Comparison of ENCODE assay signal across 12 mouse cellular contexts in the genomic region with DNA sequence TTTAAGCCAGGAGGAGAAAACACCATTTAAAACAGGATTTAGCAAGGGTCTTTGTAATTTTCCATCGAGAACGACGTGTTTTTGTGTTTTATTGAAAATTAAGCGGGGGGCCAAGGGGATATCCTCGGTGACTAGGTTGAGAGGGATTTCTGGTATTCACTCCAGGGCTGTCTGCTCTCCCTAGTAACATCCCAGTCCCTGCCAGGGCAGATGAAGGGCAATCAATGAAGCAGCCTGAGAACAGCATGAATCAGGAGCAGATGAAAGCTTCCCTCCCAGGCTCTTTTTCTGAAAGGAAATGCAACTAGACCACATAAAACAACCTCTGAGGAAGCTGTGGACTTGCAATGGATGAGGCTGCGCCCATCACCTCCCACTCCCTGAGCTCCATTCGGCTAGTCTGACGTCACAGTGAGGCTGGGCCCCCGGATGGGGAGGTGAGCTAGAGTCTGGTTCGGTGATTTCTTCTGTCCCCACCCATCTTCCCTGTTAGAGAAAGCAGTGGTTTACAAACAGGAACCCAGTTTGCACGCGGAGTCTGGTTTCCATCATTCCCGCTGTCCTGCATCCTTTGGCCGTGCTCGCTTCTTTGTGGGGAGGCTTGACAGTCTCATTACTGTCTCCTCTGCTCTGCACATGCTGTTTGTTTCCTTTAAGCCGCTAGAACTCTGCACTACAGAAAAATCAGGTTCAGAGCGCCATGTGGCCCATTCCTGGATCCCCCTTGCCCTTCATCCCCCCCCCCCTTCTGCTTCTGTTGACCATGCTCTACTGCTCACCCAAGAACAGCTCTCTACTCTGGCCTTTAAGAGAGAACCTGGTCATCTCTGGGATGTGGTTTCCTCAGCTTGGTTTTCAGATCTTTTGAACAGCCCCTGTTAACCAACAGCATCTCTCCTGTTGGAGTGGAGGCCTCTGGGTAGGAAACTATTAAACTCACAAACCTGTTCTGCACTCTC. TPM values are rescaled to one million over a fixed set of nuclear protein-coding genes. Genes with fewer than 3 reads are reported as not detected.
DNase-seq lines count a peak whose midpoint lies in the region; ATAC-seq and TF ChIP-seq lines count a peak whose summit lies in the region.
"Had no signal": no experiment of that assay in that cellular context is flagged by ENCODE, and none has a peak within 500 bp of the region (broad histone marks: within the 10 kb centered on the region; RNA-seq: fewer than 3 reads in every experiment).

No protein-coding gene starts in this region.

- H3K27ac ChIP-seq in kidney, postnatal 0 days = no peak overlapping the region
- H3K27ac ChIP-seq in forebrain, embryonic 15.5 days (replicated peaks) = no peak overlapping the region
- H3K27ac ChIP-seq: heart, adult 2 months; left cerebral cortex, adult 2 months; macrophage had no signal

- no peak overlapping the region for H3K9ac ChIP-seq in kidney, postnatal 0 days (ENCODE audit: low read depth, low read length)
- H3K9ac ChIP-seq in forebrain, embryonic 15.5 days (replicated peaks) = no peak overlapping the region

- TF ChIP-seq CTCF in kidney, postnatal 0 days (IDR thresholded peaks at IDR 0.05; ENCODE audit: low read depth) = no peak

- ATAC-seq in kidney, postnatal 0 days (replicated peaks; ENCODE audit: low FRiP score, low read depth) = peak; percentile 50; the same call in 1 of the 2 replicates
- ATAC-seq in forebrain, embryonic 15.5 days (replicated peaks) = 0 out of 2 replicates have a peak, but pooled peaks have one; percentile 24
- ATAC-seq in erythroblast, adult 5-6 weeks (replicated peaks; ENCODE audit: low FRiP score, poor library complexity, severe bottlenecking) = no peak

- WGBS in kidney, postnatal 0 days = 38% methylated on average over 17 of the region's 17 CpGs
- WGBS in forebrain, embryonic 15.5 days = 47% methylated on average over 17 of the region's 17 CpGs

- H3K4me1 ChIP-seq in kidney, postnatal 0 days (replicated peaks; ENCODE audit: insufficient read depth, low read length) = no peaks in the 10 kb centered on the region
- H3K4me1 ChIP-seq in forebrain, embryonic 15.5 days = peaks cover 7% of the 10 kb centered on the region; the same call in 1 of the 2 replicates

- H3K27me3 ChIP-seq in kidney, postnatal 0 days (ENCODE audit: insufficient read depth, low read length) = no peaks in the 10 kb centered on the region
- H3K27me3 ChIP-seq in forebrain, embryonic 15.5 days = no peaks in the 10 kb centered on the region

- peak; percentile 33 for DNase-seq in kidney, postnatal 0 days (ENCODE audit: low spot score)
- DNase-seq in kidney, postnatal 14 days = no peak
- peak; percentile 62 for DNase-seq in brain, adult 2 months (ENCODE audit: low read depth, low spot score)
- peak; percentile 10 to 23 for DNase-seq in natural killer cell, adult 2 months (ENCODE audit: low spot score in 2 of 2)
- no peak for DNase-seq in spleen, postnatal 14 days (ENCODE audit: low spot score in 2 of 2)
- no peak for DNase-seq in left cerebral cortex, adult 9 months (ENCODE audit: low spot score in 2 of 2)
- DNase-seq: cerebellum, adult 11-12 months; heart, adult 2 months had no signal

- H3K36me3 ChIP-seq in kidney, postnatal 0 days (ENCODE audit: insufficient read depth, low read length) = no peaks in the 10 kb centered on the region
- H3K36me3 ChIP-seq in forebrain, embryonic 15.5 days = no peaks in the 10 kb centered on the region

- 0 out of 2 replicates have a peak overlapping the region, but pooled peaks have one; percentile 2 for H3K4me2 ChIP-seq in kidney, postnatal 0 days (ENCODE audit: low read length)
- no peak overlapping the region for H3K4me2 ChIP-seq in forebrain, embryonic 15.5 days (replicated peaks)

- no peaks in the 10 kb centered on the region for H3K9me3 ChIP-seq in kidney, postnatal 0 days (replicated peaks; ENCODE audit: low read length)
- H3K9me3 ChIP-seq in forebrain, embryonic 15.5 days = no peaks in the 10 kb centered on the region

- no peak overlapping the region for H3K4me3 ChIP-seq in kidney, postnatal 0 days (replicated peaks; ENCODE audit: low read depth, low read length)
- H3K4me3 ChIP-seq in forebrain, embryonic 15.5 days = no peak overlapping the region
- H3K4me3 ChIP-seq: heart, adult 2 months; left cerebral cortex, adult 2 months had no signal

RNA-seq across cellular contexts. Expression of gene Lrrc55, which starts 27.5 kb away (rescaled TPM):
- polyA plus RNA-seq in kidney, postnatal 0 days (2015; fragmentation: Nextera tagmentation; extraction: Ambion mirVana) = 0.47 and 0.84 TPM in 2 replicates
- 10.5 and 10.9 TPM in 2 replicates for polyA plus RNA-seq in forebrain, embryonic 15.5 days (2015; fragmentation: Nextera tagmentation; extraction: Ambion mirVana)
- not detected in 2 replicates for total RNA-seq in erythroblast, adult 5-6 weeks (2015; ENCODE audit: low replicate concordance)
- total RNA-seq in erythroblast, adult 5-6 weeks (2017; ENCODE audit: low replicate concordance) = 0.28 TPM in 1 of 2 replicates, not detected in the other
- polyA plus RNA-seq: macrophage had no signal

Comparison
In these comparisons a context has a peak if more than half of its experiments do, and no peak if none do; other contexts are left out.
1. DNase-seq: peak in kidney, postnatal 0 days (single experiment), brain, adult 2 months (single experiment) and natural killer cell, adult 2 months (2 of 2); none in kidney, postnatal 14 days (single experiment), spleen, postnatal 14 days (0 of 2) and left cerebral cortex, adult 9 months (0 of 2).